Mouse (Mus musculus): Measurements from ENCODE around the gene Dclk1.

The Dclk1 gene

GRCm38 (mm10) chr3:55305653-55306052 lies 63.5 kb downstream of the Dclk1 start:
- in situ Hi-C loops (cut with MboI; ENCODE audit: low pct_unique_long_range_greater_than_20kb in 1 of 2, low sequenced_read_pairs in 2 of 2, unreplicated experiment in 1 of 2), result no loop called here

GRCm38 (mm10) chr3:55307553-55308177 lies 65.5 kb downstream of the Dclk1 start:
- in situ Hi-C loops (cut with MboI; ENCODE audit: low pct_unique_long_range_greater_than_20kb in 1 of 2, low sequenced_read_pairs in 2 of 2, unreplicated experiment in 1 of 2), result no loop called here

- in situ Hi-C loops (cut with MboI; ENCODE audit: low pct_unique_long_range_greater_than_20kb in 1 of 2, low sequenced_read_pairs in 2 of 2, unreplicated experiment in 1 of 2), result no loop called here
Measured at GRCm38 (mm10) chr3:55309961-55310360, 67.8 kb downstream of the Dclk1 start.

- in situ Hi-C loops (cut with MboI; ENCODE audit: low pct_unique_long_range_greater_than_20kb in 1 of 2, low sequenced_read_pairs in 2 of 2, unreplicated experiment in 1 of 2), result no loop called here
Measured at GRCm38 (mm10) chr3:55315827-55316226, 73.7 kb downstream of the Dclk1 start.

GRCm38 (mm10) chr3:55318021-55318420 lies 75.9 kb downstream of the Dclk1 start:
- in situ Hi-C loops (cut with MboI; ENCODE audit: low pct_unique_long_range_greater_than_20kb in 1 of 2, low sequenced_read_pairs in 2 of 2, unreplicated experiment in 1 of 2), result no loop called here

GRCm38 (mm10) chr3:55320572-55320971 lies 78.4 kb downstream of the Dclk1 start:
- in situ Hi-C loops (cut with MboI; ENCODE audit: low pct_unique_long_range_greater_than_20kb in 1 of 2, low sequenced_read_pairs in 2 of 2, unreplicated experiment in 1 of 2), result no loop called here

GRCm38 (mm10) chr3:55324029-55324428 lies 81.9 kb downstream of the Dclk1 start:
- in situ Hi-C loops (cut with MboI; ENCODE audit: low pct_unique_long_range_greater_than_20kb in 1 of 2, low sequenced_read_pairs in 2 of 2, unreplicated experiment in 1 of 2), result no loop called here

GRCm38 (mm10) chr3:55330496-55330895 lies 88.3 kb downstream of the Dclk1 start:
- in situ Hi-C loops (cut with MboI; ENCODE audit: low pct_unique_long_range_greater_than_20kb in 1 of 2, low sequenced_read_pairs in 2 of 2, unreplicated experiment in 1 of 2), result no loop called here

GRCm38 (mm10) chr3:55331694-55332093 lies 89.5 kb downstream of the Dclk1 start:
- in situ Hi-C loops (cut with MboI; ENCODE audit: low pct_unique_long_range_greater_than_20kb in 1 of 2, low sequenced_read_pairs in 2 of 2, unreplicated experiment in 1 of 2), result no loop called here

- in situ Hi-C loops (cut with MboI; ENCODE audit: low pct_unique_long_range_greater_than_20kb in 1 of 2, low sequenced_read_pairs in 2 of 2, unreplicated experiment in 1 of 2), result no loop called here
Measured at GRCm38 (mm10) chr3:55333511-55333910, 91.3 kb downstream of the Dclk1 start.

GRCm38 (mm10) chr3:55336895-55337294 lies 94.7 kb downstream of the Dclk1 start:
- in situ Hi-C loops (cut with MboI; ENCODE audit: low pct_unique_long_range_greater_than_20kb in 1 of 2, low sequenced_read_pairs in 2 of 2, unreplicated experiment in 1 of 2), result no loop called here

GRCm38 (mm10) chr3:55337671-55338070 lies 95.5 kb downstream of the Dclk1 start:
- in situ Hi-C loops (cut with MboI; ENCODE audit: low pct_unique_long_range_greater_than_20kb in 1 of 2, low sequenced_read_pairs in 2 of 2, unreplicated experiment in 1 of 2), result no loop called here

GRCm38 (mm10) chr3:55342445-55342844 lies 100.3 kb downstream of the Dclk1 start:
- in situ Hi-C loops (cut with MboI; ENCODE audit: low pct_unique_long_range_greater_than_20kb in 1 of 2, low sequenced_read_pairs in 2 of 2, unreplicated experiment in 1 of 2), result no loop called here

- in situ Hi-C loops (cut with MboI; ENCODE audit: low pct_unique_long_range_greater_than_20kb in 1 of 2, low sequenced_read_pairs in 2 of 2, unreplicated experiment in 1 of 2), result no loop called here
Measured at GRCm38 (mm10) chr3:55347371-55348025, 105.3 kb downstream of the Dclk1 start.

GRCm38 (mm10) chr3:55348026-55348390 lies 105.8 kb downstream of the Dclk1 start:
- in situ Hi-C loops (cut with MboI; ENCODE audit: low pct_unique_long_range_greater_than_20kb in 1 of 2, low sequenced_read_pairs in 2 of 2, unreplicated experiment in 1 of 2), result no loop called here

GRCm38 (mm10) chr3:55350194-55350593 lies 108.0 kb downstream of the Dclk1 start:
- in situ Hi-C loops (cut with MboI; ENCODE audit: low pct_unique_long_range_greater_than_20kb in 1 of 2, low sequenced_read_pairs in 2 of 2, unreplicated experiment in 1 of 2), result loop anchor here (10.0 to 25.0 kb wide), 2 partner anchors 135 to 138 kb away; no protein-coding TSS in a partner anchor

GRCm38 (mm10) chr3:55351281-55352052 lies 109.3 kb downstream of the Dclk1 start:
- in situ Hi-C loops (cut with MboI; ENCODE audit: low pct_unique_long_range_greater_than_20kb in 1 of 2, low sequenced_read_pairs in 2 of 2, unreplicated experiment in 1 of 2), result loop anchor here (10.0 to 25.0 kb wide), 2 partner anchors 137 to 139 kb away; no protein-coding TSS in a partner anchor

- in situ Hi-C loops (cut with MboI; ENCODE audit: low pct_unique_long_range_greater_than_20kb in 1 of 2, low sequenced_read_pairs in 2 of 2, unreplicated experiment in 1 of 2), result loop anchor here (10.0 to 25.0 kb wide), 2 partner anchors 138 to 140 kb away; no protein-coding TSS in a partner anchor
Measured at GRCm38 (mm10) chr3:55352529-55352928, 110.4 kb downstream of the Dclk1 start.

- in situ Hi-C loops (cut with MboI; ENCODE audit: low pct_unique_long_range_greater_than_20kb in 1 of 2, low sequenced_read_pairs in 2 of 2, unreplicated experiment in 1 of 2), result loop anchor here (10.0 to 25.0 kb wide), 2 partner anchors 138 to 141 kb away; no protein-coding TSS in a partner anchor
Measured at GRCm38 (mm10) chr3:55353169-55353568, 111.0 kb downstream of the Dclk1 start.
